Mouse (Mus musculus) liver, embryonic 14.5 days (tissue): Measurements from ENCODE around the gene Mterf4. TPM values are rescaled to one million over a fixed set of nuclear protein-coding genes. Genes with fewer than 3 reads are reported as not detected.
A peak's percentile ranks its signal among the peaks of the same experiment; 100 is the strongest.

Experiments used
- ATAC-seq: fragments of 200-750 bp; cut with Nextera tagmentation; 2 replicates; pipeline ENCODE4 v1.8.0; 2017; ENCODE audit warnings: moderate number of reproducible peaks, mild to moderate bottlenecking, moderate library complexity; ENCODE audit not compliant: insufficient read depth
- DNase-seq, 3 experiments: peaks; one replicate each; pipeline ENCODE4 v3.0.0-alpha.2; 2012 to 2013; ENCODE audit warnings: low read depth in 3 of 3, low spot score in 3 of 3
- H3K27ac ChIP-seq: fragments of 300-500 bp; sonication (generic); 2 replicates; pipeline ENCODE4 v1.5.1; 2014; ENCODE audit warnings: moderate library complexity, mild to moderate bottlenecking, control low read depth, inconsistent platforms
- H3K27me3 ChIP-seq: fragments of 300-500 bp; sonication (generic); 2 replicates; pipeline ENCODE4 v1.6.1; 2014; ENCODE audit warnings: mild to moderate bottlenecking, low read length, moderate library complexity; ENCODE audit not compliant: control insufficient read depth, insufficient read depth
- H3K36me3 ChIP-seq: fragments of 300-500 bp; sonication (generic); replicated peaks from 2 replicates; pipeline ENCODE4 v1.6.1; 2014; ENCODE audit warnings: low read depth; ENCODE audit not compliant: control insufficient read depth, insufficient read depth
- H3K4me1 ChIP-seq, 2 experiments: fragments of 200-500 bp in 1 of 2; fragments of 300-500 bp in 1 of 2; sonication (generic) in 1 of 2; replicated peaks; 2 replicates each; pipeline ENCODE4 v1.6.1; 2012 to 2014; ENCODE audit warnings: antibody characterized with exemption in 1 of 2, inconsistent platforms in 1 of 2, low read length in 1 of 2; ENCODE audit not compliant: control insufficient read depth in 2 of 2, insufficient read depth in 2 of 2
- H3K4me2 ChIP-seq: fragments of 300-500 bp; sonication (generic); 2 replicates; pipeline ENCODE4 v1.6.1; 2014; ENCODE audit warnings: low read depth, mild to moderate bottlenecking, control low read depth, moderate library complexity
- H3K4me3 ChIP-seq, 2 experiments: fragments of 200-500 bp in 1 of 2; fragments of 300-500 bp in 1 of 2; sonication (generic) in 1 of 2; 2 replicates each; pipeline ENCODE4 v1.5.1; 2012 to 2014; ENCODE audit warnings: low read depth in 2 of 2, low read length in 2 of 2, mild to moderate bottlenecking in 2 of 2, control low read depth in 1 of 2, inconsistent platforms in 1 of 2, moderate library complexity in 1 of 2; ENCODE audit not compliant: insufficient read depth in 1 of 2
- H3K9ac ChIP-seq: fragments of 300-500 bp; sonication (generic); replicated peaks from 2 replicates; pipeline ENCODE4 v1.6.1; 2014; ENCODE audit warnings: mild to moderate bottlenecking, control low read depth, moderate library complexity
- H3K9me3 ChIP-seq: fragments of 300-500 bp; sonication (generic); 2 replicates; pipeline ENCODE4 v1.6.1; 2016; ENCODE audit warnings: low read length, mixed read lengths; ENCODE audit not compliant: control insufficient read depth
- CTCF ChIP-seq: IDR thresholded peaks from 2 replicates; pipeline ENCODE4 v1.5.1; 2016; ENCODE audit warnings: antibody characterized with exemption, low read depth, control low read depth
- EP300 ChIP-seq: IDR thresholded peaks from 2 replicates; pipeline ENCODE4 v1.6.1; 2016; ENCODE audit warnings: antibody characterized with exemption, low read depth
- WGBS: fragments of 180-500 bp; shearing (Covaris S2); extraction: QIAGEN DNeasy Blood & Tissue Kit; methylation state at CpG from one replicate; pipeline ENCODE4 v1.1.7; 2014; ENCODE audit not compliant: insufficient replicate concordance; 5-methylcytosine and 5-hydroxymethylcytosine counted together
- polyA plus RNA-seq, 2 experiments: library from polyadenylated mRNA; depleted of rRNA in 1 of 2; stranded (reverse) in 1 of 2; unstranded in 1 of 2; fragments of >200 nt; fragmentation: Nextera tagmentation in 1 of 2; extraction: Ambion mirVana in 1 of 2; gene quantifications; 2 replicates each; pipeline versions ENCODE4 v1.2.1 to v1.2.3; 2012 to 2014

Gene Mterf4
- polyA plus RNA-seq, 2 experiments = 7.6 to 8.0 TPM

GRCm38 (mm10) chr1:93342648-93343503 is 37.2 kb upstream of the Mterf4 start, which contains the start of the genes Ppp1r7 and Pask:
Gene Ppp1r7, plus strand, starts transcription at chr1:93342854.
Gene Pask, minus strand, starts transcription at chr1:93343482.
- TF ChIP-seq EP300 = no peak
- peak; percentile 14; the same call in 1 of the 2 replicates for TF ChIP-seq CTCF
- Histone ChIP-seq H3K36me3 (peaks cover 9% of the 10 kb centered on the region), H3K4me3 (peak within 1 kb of the TSS; percentile 94 to 99), H3K4me1 (peaks cover 7 to 13% of the 10 kb centered on the region in 2 experiments), H3K4me2 (peak within 1 kb of the TSS; percentile 76), H3K9me3 (no peaks in the 10 kb centered on the region), H3K27ac (peak within 1 kb of the TSS; percentile 49), H3K27me3 (no peaks in the 10 kb centered on the region), H3K9ac (peak within 1 kb of the TSS; percentile 91)
- under 1% methylated on average over 63 of the region's 63 CpGs for WGBS
- DNase-seq (peak; percentile 95 to 96 (median 95)), ATAC-seq (peak; percentile 91)

- Histone ChIP-seq H3K4me1 (no peaks in the 10 kb centered on the region), H3K9me3 (no peaks in the 10 kb centered on the region), H3K4me2 (no peak overlapping the region), H3K36me3 (peaks cover 20% of the 10 kb centered on the region), H3K4me3 (no peak overlapping the region), H3K27ac (no peak overlapping the region), H3K27me3 (no peaks in the 10 kb centered on the region), H3K9ac (no peak overlapping the region)
- TF ChIP-seq EP300 (no peak), CTCF (no peak)
- no peak for ATAC-seq
- no peak for DNase-seq
- 60% methylated on average over 2 of the region's 2 CpGs for WGBS
Measured at GRCm38 (mm10) chr1:93334621-93335020, 28.9 kb upstream of the Mterf4 start.

DNA sequence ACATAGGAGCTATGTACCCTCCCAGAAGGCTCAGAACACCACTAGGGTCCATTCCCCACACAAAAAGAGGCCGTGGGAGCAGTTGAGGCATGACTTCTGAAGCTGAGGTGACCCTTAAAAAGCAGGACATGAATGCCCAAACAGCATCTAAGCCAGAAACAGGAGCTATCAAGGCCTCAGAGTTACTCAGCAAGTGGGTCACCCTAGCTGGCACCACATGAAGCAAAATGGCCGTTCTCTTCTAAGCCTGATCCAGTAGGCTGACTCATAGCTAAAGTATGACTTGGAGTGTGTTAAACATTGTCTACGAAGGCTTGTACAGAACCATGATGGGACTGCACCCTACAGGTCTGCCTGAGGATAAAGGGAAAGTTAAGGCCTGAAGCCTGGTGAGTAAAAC is 20.7 kb upstream of the Mterf4 start:
- DNase-seq (no peak), ATAC-seq (no peak)
- Histone ChIP-seq H3K9me3 (no peaks in the 10 kb centered on the region), H3K9ac (no peak overlapping the region), H3K4me3 (no peak overlapping the region), H3K27me3 (no peaks in the 10 kb centered on the region), H3K4me2 (no peak overlapping the region), H3K4me1 (no peaks in the 10 kb centered on the region), H3K36me3 (peaks cover 39% of the 10 kb centered on the region), H3K27ac (no peak overlapping the region)
- TF ChIP-seq CTCF (no peak), EP300 (no peak)
- 75% methylated on average over 3 of the region's 3 CpGs for WGBS

- Histone ChIP-seq H3K36me3 (peaks cover 49% of the 10 kb centered on the region), H3K4me2 (no peak overlapping the region), H3K9me3 (no peaks in the 10 kb centered on the region), H3K4me1 (no peaks in the 10 kb centered on the region), H3K27ac (no peak overlapping the region), H3K27me3 (no peaks in the 10 kb centered on the region), H3K9ac (no peak overlapping the region), H3K4me3 (no peak overlapping the region)
- no peak for TF ChIP-seq CTCF
- TF ChIP-seq EP300 = no peak
- ATAC-seq (no peak), DNase-seq (no peak)
- 73% methylated on average over 6 of the region's 6 CpGs for WGBS
Measured at GRCm38 (mm10) chr1:93323973-93324372, 18.3 kb upstream of the Mterf4 start.

DNA sequence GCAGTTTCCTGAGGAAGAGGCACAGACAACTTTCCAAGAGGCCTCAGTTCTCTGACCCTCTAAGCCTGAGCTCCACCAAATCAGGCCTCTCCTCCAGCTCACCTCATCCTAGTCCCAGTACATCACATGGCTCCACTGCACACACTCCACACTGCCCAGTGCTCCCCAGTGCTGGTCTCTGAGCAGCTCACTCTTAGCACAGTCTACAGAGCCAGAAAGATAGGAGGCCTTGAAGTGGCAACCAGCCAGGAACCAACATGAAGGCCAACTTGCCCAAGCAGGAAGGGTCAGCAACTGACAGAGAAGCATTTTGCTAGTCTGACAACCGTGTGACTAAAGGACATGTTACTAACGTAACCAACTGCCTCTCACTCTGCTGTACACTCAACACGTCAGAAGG is 5.1 kb downstream of the Mterf4 start:
- no peak for DNase-seq

More for the DNA sequence above, 5.1 kb downstream of the Mterf4 start:
- no peak overlapping the region for H3K4me3 ChIP-seq
- TF ChIP-seq CTCF = no peak
- TF ChIP-seq EP300 = no peak
- H3K27ac ChIP-seq = no peak overlapping the region
- H3K4me2 ChIP-seq = no peak overlapping the region
- H3K9me3 ChIP-seq = no peaks in the 10 kb centered on the region
- ATAC-seq = no peak
- peaks cover 3% of the 10 kb centered on the region for H3K36me3 ChIP-seq
- no peak overlapping the region for H3K9ac ChIP-seq
- no peaks in the 10 kb centered on the region for H3K27me3 ChIP-seq
- peaks cover 3% of the 10 kb centered on the region in 2 experiments; a peak in 2 of 4 replicates for H3K4me1 ChIP-seq
- 73% methylated on average over 3 of the region's 3 CpGs for WGBS
